Mouse (Mus musculus): ENCODE data around the gene Chat. TPM values are rescaled to one million over a fixed set of nuclear protein-coding genes. Genes with fewer than 3 reads are reported as not detected.
A peak's percentile ranks its signal among the peaks of the same experiment; 100 is the strongest.
"Not testable (repeated sequence)": the region's sequence is repeated elsewhere in the genome, so short reads cannot be mapped to it uniquely, and the experiment has no call there.

Chat gene
- polyA plus RNA-seq, 1 experiment from 2014 or later = 4.0 TPM

DNA sequence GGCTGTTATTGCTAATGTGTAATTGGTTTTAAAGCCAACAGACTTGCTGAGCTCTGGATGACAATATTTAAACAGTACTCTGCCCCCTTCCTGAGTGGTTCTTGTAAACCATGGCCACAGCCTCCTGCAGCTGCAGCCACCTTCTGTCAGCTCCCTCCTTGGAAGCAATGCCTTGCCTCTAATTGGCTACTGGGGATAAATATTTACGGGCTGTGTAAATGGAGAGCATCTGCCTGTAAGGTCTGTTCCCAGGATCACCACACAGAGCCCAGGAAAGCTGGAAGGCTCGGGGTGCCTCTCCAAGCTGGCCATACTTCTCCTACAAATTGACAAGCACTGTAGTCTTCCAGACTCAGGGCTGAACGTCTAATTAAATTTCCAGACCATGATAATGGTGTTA, 26.0 kb downstream of the Chat start:
- no peak overlapping the region for H3K4me2 ChIP-seq
- 19% methylated on average over 3 of the region's 3 CpGs for WGBS
- no peaks in the 10 kb centered on the region for H3K9me3 ChIP-seq
- H3K9ac ChIP-seq = no peak overlapping the region
- peaks cover 18% of the 10 kb centered on the region for H3K27me3 ChIP-seq
- H3K36me3 ChIP-seq = no peaks in the 10 kb centered on the region
- ATAC-seq (ENCODE audit: low read depth) = peak; percentile 75
- no peak overlapping the region for H3K4me3 ChIP-seq
- H3K4me1 ChIP-seq (replicated peaks) = peaks cover 23% of the 10 kb centered on the region
- 0 out of 2 replicates have a peak overlapping the region, but pooled peaks have one; percentile 33 for H3K27ac ChIP-seq (replicated peaks)

DNA sequence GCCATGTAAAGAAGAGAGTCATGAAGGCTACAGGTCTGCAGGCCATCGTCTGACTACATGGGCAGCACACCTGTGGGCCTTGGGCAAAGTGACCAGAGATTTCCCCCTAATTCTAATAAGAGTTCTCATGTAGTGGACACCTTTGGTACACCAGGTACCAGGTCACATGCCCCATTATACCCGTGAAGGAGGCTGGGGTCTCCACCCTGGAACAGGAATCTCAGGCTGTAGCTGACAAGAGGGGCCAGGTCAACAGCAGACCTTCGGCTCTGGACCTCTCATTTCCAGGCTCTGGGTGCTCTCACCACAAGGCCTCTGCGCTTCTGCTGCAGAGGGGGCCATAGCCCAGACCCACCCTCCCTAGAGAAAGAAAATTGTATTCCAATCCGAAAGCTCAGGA, 26.5 kb downstream of the Chat start:
- H3K9me3 ChIP-seq = no peaks in the 10 kb centered on the region
- ATAC-seq (ENCODE audit: low read depth) = peak; percentile 13; the same call in 1 of the 2 replicates
- peaks cover 18% of the 10 kb centered on the region for H3K27me3 ChIP-seq
- H3K36me3 ChIP-seq = no peaks in the 10 kb centered on the region
- 59% methylated on average over 5 of the region's 5 CpGs for WGBS
- H3K9ac ChIP-seq = no peak overlapping the region
- H3K4me1 ChIP-seq (replicated peaks) = peaks cover 22% of the 10 kb centered on the region
- H3K4me3 ChIP-seq = no peak overlapping the region
- peak overlapping the region; percentile 33; the same call in 1 of the 2 replicates for H3K27ac ChIP-seq (replicated peaks)
- no peak overlapping the region for H3K4me2 ChIP-seq

DNA sequence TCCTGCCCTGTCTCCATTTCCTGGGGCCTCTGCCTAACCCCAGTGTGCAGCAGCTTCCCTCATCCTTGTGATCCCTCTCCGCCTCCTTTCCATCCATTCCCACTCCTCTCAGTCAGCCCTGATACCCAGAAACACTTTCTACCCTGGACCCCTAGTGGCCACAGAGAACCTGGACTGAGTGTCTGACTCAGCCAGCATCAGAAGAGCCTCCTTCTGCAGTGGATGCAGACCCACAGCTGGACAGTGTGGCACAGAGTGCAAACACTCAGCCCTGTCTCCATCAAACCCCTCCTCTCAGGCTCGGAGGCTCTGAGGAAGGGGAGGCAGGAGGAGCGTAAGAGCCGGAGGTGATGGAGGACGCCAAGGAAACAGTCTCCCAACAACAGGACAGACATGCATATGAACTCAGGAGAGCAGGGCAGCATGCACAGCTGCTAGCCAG, 28.4 kb downstream of the Chat start:
- H3K4me3 ChIP-seq = no peak overlapping the region
- no peaks in the 10 kb centered on the region for H3K9me3 ChIP-seq
- H3K4me2 ChIP-seq = no peak overlapping the region
- no peak overlapping the region for H3K27ac ChIP-seq (replicated peaks)
- no peak overlapping the region for H3K9ac ChIP-seq
- WGBS = 31% methylated on average over 5 of the region's 5 CpGs
- no peaks in the 10 kb centered on the region for H3K36me3 ChIP-seq
- no peak for ATAC-seq (ENCODE audit: low read depth)
- H3K27me3 ChIP-seq = peaks cover 12% of the 10 kb centered on the region
- peaks cover 6% of the 10 kb centered on the region for H3K4me1 ChIP-seq (replicated peaks)

DNA sequence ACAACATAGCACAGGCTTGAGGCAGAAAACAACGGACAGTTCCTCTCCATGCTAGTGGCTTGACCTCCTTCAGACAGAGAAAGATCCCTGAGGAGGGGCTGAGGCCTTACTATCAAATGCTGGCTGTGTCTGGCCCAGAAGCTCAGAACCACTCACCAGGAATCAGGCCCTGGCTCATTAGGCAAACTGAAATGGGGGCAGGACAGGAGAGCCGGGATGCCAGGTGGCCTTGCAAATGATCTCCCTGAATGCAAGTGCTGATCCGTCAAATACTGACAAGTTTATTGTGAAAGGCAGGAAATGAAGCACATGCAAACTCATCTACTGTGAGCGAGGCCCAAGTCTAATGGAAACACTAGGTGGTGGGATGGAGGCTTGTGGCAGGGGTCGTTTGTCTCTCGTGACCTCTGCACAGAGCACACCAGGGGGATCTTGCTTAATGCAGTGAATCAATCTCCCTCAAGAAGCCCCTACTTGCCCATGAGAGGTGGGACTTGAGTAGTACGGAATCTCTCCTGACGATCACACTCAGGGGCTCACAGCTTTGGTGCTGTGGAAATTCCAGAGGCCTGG, 36.7 kb downstream of the Chat start:
- Histone ChIP-seq H3K9me3 (no peaks in the 10 kb centered on the region), H3K4me1 (replicated peaks) (peaks cover 6% of the 10 kb centered on the region; the same call in 1 of the 2 replicates), H3K27me3 (peaks cover 56% of the 10 kb centered on the region), H3K27ac (replicated peaks) (no peak overlapping the region), H3K9ac (no peak overlapping the region), H3K36me3 (no peaks in the 10 kb centered on the region), H3K4me3 (no peak overlapping the region), H3K4me2 (no peak overlapping the region)
- 9% methylated on average over 8 of the region's 8 CpGs for WGBS
- no peak for ATAC-seq (ENCODE audit: low read depth)

DNA sequence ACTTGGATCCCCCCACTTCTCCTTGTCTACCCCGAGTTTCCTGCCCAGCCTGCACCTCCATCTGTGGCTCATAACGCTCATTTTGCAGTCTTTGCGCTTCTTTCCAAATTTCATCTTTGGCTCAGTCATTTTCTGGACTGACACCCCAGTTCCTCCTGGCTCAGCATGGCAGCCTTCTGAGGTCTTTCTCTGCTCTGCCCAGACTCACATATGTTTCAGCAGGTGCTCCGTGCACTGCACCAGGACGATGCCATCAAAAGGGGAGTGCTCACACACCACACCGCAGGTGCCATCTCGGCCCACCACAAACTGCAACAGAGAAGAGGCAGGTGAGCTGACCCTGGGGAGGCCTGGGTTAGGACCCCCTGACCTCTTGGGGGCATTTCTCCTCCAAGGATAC, 41.8 kb downstream of the Chat start:
- no peak for ATAC-seq (ENCODE audit: low read depth)
- Histone ChIP-seq H3K36me3 (no peaks in the 10 kb centered on the region), H3K9ac (no peak overlapping the region), H3K27ac (replicated peaks) (no peak overlapping the region), H3K9me3 (no peaks in the 10 kb centered on the region), H3K4me2 (no peak overlapping the region), H3K4me1 (replicated peaks) (peaks cover 2% of the 10 kb centered on the region; the same call in 1 of the 2 replicates), H3K27me3 (peaks cover 65% of the 10 kb centered on the region), H3K4me3 (no peak overlapping the region)
- WGBS = 93% methylated on average over 7 of the region's 7 CpGs

DNA sequence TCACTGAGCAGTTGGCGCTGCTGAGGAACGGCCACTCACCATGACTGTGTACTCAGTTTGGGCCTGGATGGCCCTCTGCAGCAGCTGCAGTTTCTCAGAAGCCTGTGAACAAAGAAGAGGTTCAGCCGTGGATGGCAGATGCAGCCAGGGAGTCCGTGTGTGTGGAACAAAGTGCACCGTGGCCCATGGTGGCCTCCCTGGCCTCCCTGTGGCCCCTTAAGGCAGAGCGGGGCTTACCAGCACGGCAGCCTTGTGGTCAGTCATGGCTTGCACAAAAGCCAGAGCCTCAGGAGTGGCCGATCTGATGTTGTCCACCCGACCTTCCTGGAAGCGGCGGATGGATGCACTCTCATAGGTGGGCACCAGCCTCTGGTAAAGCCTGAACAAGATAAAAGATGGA, 47.0 kb downstream of the Chat start:
- Histone ChIP-seq H3K36me3 (no peaks in the 10 kb centered on the region), H3K4me1 (replicated peaks) (no peaks in the 10 kb centered on the region), H3K4me3 (no peak overlapping the region), H3K27ac (replicated peaks) (peak overlapping the region; percentile 52; the same call in 1 of the 2 replicates), H3K27me3 (peaks cover 28% of the 10 kb centered on the region), H3K9ac (no peak overlapping the region), H3K4me2 (no peak overlapping the region), H3K9me3 (peaks cover 6% of the 10 kb centered on the region; the same call in 1 of the 2 replicates)
- ATAC-seq (ENCODE audit: low read depth) = no peak
- 74% methylated on average over 11 of the region's 11 CpGs for WGBS

DNA sequence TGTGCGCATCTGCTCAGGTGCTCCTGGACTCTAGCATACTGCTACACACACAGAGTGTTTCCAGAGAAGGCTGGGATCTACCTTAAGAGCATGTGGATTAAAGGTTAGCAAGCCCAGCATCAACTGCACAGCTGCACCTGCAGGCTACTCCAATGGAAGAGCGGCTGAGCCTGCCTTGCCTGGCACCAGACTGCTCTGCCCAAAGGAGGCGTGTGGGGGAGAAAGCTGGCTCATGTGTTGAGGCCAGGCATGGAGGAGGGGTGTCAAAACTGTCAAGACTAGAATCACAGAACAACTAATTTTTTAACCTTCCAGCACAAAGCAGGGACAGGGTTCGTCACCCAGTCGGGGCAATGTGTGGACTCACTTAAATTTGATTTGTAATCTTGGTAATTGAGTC, 53.7 kb downstream of the Chat start:
- WGBS = 85% methylated on average over 5 of the region's 5 CpGs
- H3K9me3 ChIP-seq = 0 out of 2 replicates have a peak, but pooled peaks cover 2% of the 10 kb centered on the region
- H3K27me3 ChIP-seq = peaks cover 53% of the 10 kb centered on the region
- no peaks in the 10 kb centered on the region for H3K36me3 ChIP-seq
- no peak overlapping the region for H3K4me3 ChIP-seq
- H3K4me2 ChIP-seq = no peak overlapping the region
- no peak for ATAC-seq (ENCODE audit: low read depth)
- H3K27ac ChIP-seq (replicated peaks) = no peak overlapping the region
- peaks cover 13% of the 10 kb centered on the region for H3K4me1 ChIP-seq (replicated peaks)
- no peak overlapping the region for H3K9ac ChIP-seq

DNA sequence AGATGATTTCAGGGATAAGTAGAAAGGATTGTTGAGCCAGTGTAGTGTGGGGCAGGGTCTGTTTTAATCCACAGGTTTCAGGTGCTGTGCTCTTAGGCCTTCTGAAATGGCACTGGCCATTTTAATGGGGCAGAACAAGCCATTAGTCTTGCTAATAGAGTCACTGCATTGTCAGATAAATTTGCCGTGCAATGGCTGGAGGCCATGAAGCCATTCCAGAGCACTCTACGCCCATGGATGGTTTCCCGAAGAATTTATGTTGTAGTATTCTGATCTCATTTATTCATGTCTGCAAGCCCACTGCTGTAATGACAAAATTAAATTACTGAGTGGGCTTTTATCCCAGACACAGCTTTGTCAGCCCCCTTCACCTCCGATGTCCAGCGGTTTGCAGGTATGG, 55.7 kb downstream of the Chat start:
- 0 out of 2 replicates have a peak overlapping the region, but pooled peaks have one; percentile 3 for H3K27ac ChIP-seq (replicated peaks)
- peaks cover 13% of the 10 kb centered on the region for H3K4me1 ChIP-seq (replicated peaks)
- H3K36me3 ChIP-seq = no peaks in the 10 kb centered on the region
- peaks cover 72% of the 10 kb centered on the region for H3K27me3 ChIP-seq
- no peak overlapping the region for H3K4me3 ChIP-seq
- no peak overlapping the region for H3K4me2 ChIP-seq
- peak; percentile 62; the same call in 1 of the 2 replicates for ATAC-seq (ENCODE audit: low read depth)
- no peak overlapping the region for H3K9ac ChIP-seq
- H3K9me3 ChIP-seq = no peaks in the 10 kb centered on the region
- 42% methylated on average over 5 of the region's 5 CpGs for WGBS

DNA sequence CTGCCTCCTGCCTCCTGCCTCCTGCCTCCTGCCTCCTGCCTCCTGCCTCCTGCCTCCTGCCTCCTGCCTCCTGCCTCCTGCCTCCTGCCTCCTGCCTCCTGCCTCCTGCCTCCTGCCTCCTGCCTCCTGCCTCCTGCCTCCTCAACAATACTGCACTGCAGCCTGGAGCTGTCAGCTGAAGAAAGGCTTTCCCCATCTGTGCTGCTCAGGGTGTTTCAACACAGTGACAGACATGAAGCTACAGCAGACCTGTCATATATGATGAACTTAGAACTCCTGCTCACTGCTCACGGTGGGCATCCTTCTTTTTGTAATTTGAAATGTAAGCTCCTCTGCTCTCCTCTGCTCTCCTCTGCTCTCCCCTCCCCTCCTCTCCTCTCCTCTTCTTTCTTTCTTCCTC, 60.4 kb downstream of the Chat start:
- peaks cover 56% of the 10 kb centered on the region for H3K27me3 ChIP-seq
- H3K4me2 ChIP-seq; H3K27ac ChIP-seq (replicated peaks); H3K9me3 ChIP-seq; H3K36me3 ChIP-seq; H3K4me3 ChIP-seq; H3K9ac ChIP-seq; ATAC-seq (ENCODE audit: low read depth): not testable (repeated sequence)
- 63% methylated on average over 1 of the region's 1 CpGs for WGBS
- H3K4me1 ChIP-seq (replicated peaks) = peaks cover 12% of the 10 kb centered on the region

DNA sequence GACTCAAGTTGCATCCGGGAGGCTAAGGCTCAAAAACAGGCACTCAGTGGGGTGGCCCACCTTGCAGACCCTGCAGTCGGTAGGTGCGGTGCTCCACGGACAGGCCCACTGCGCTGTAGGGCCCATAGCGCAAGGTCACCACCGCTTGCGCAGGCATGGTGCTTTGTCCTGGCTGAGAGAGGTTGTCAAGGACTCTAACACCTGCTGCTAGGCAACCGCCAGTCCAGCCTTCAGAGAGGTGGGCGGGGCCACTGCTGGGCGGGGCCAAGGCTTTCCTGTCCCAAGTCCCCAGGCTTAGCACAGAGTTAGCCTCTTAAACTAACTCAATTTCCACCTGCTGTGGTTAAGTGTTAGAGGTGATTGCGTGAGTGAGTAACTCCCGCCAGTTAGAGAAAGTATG, 77.6 kb downstream of the Chat start, which contains the start of gene 1700024G13Rik:
1700024G13Rik (minus strand) TSS at position 196 of the 400 bp plus-strand sequence.
- WGBS = under 1% methylated on average over 13 of the region's 13 CpGs

DNA sequence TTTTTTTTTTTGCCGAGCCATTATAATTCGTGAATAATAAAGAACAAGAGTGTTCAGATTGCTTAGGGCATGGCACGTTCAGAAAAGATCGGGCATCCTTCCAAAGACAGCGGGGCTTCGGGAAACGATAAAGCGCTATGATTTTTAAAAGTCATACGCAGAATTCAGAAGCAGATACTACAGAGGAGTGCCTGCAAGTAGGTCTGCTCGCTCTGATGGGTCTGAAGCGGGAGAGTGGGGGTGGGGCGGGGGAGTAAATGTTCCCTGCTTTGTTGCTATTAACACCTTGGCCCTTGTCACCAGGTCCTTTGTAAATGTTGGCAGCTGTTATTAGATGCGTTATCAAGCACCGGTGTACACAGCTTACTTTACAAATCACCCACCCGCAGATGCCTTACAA, 84.2 kb downstream of the Chat start:
- no peak overlapping the region for H3K4me3 ChIP-seq
- no peak overlapping the region for H3K9ac ChIP-seq
- no peak for ATAC-seq (ENCODE audit: low read depth)
- no peaks in the 10 kb centered on the region for H3K9me3 ChIP-seq
- no peaks in the 10 kb centered on the region for H3K36me3 ChIP-seq
- peaks cover 37% of the 10 kb centered on the region for H3K27me3 ChIP-seq
- H3K27ac ChIP-seq (replicated peaks) = no peak overlapping the region
- H3K4me1 ChIP-seq (replicated peaks) = peaks cover 25% of the 10 kb centered on the region
- 40% methylated on average over 15 of the region's 15 CpGs for WGBS
- H3K4me2 ChIP-seq = peak overlapping the region; percentile 5; the same call in 1 of the 2 replicates

More for the DNA sequence above, 77.6 kb downstream of the Chat start, which contains the start of gene 1700024G13Rik:
- H3K9ac ChIP-seq = no peak within 1 kb of the TSS
- no peak within 1 kb of the TSS for H3K27ac ChIP-seq (replicated peaks)
- no peak; the same call in 1 of the 2 replicates for ATAC-seq (ENCODE audit: low read depth)
- H3K4me2 ChIP-seq = peak within 1 kb of the TSS; percentile 21; the same call in 1 of the 2 replicates
- no peak within 1 kb of the TSS for H3K4me3 ChIP-seq
- H3K36me3 ChIP-seq = no peaks in the 10 kb centered on the region
- H3K27me3 ChIP-seq = peaks cover 31% of the 10 kb centered on the region
- H3K4me1 ChIP-seq (replicated peaks) = peaks cover 4% of the 10 kb centered on the region; the same call in 1 of the 2 replicates
- H3K9me3 ChIP-seq = no peaks in the 10 kb centered on the region

DNA sequence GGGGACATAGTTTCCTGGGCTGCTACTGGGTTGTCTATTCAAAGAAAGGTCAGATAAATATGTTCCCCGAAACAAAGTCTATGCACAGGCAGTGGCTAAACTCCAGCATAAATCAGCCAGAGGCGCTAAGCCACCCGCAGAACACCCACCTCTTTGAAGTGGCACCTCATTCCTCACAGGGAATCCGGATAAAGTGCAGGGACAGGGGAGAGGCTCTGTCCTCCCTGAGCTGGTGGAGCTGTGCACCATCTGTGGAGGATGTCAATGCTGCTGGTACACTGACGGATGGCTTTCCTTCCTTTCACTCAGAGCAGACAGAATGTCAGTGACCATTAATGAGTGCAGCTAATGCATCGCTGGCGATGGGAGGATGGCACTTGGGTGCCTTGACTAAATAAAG, 84.7 kb downstream of the Chat start:
- Histone ChIP-seq H3K36me3 (no peaks in the 10 kb centered on the region), H3K4me1 (replicated peaks) (peaks cover 25% of the 10 kb centered on the region), H3K27ac (replicated peaks) (no peak overlapping the region), H3K9ac (no peak overlapping the region), H3K4me2 (peak overlapping the region; percentile 5; the same call in 1 of the 2 replicates), H3K27me3 (peaks cover 41% of the 10 kb centered on the region), H3K9me3 (no peaks in the 10 kb centered on the region), H3K4me3 (no peak overlapping the region)
- WGBS = 15% methylated on average over 7 of the region's 7 CpGs
- peak; percentile 53 for ATAC-seq (ENCODE audit: low read depth)

All from neural tube, embryonic 13.5 days (tissue).